Mouse (Mus musculus) embryo, embryonic 10 days (tissue): ENCODE data around the gene Tbca.

Source experiments
- DNase-seq: peaks from one replicate; pipeline ENCODE4 v3.0.0-alpha.2; 2015; ENCODE audit warnings: low spot score

Gene Tbca

DNA sequence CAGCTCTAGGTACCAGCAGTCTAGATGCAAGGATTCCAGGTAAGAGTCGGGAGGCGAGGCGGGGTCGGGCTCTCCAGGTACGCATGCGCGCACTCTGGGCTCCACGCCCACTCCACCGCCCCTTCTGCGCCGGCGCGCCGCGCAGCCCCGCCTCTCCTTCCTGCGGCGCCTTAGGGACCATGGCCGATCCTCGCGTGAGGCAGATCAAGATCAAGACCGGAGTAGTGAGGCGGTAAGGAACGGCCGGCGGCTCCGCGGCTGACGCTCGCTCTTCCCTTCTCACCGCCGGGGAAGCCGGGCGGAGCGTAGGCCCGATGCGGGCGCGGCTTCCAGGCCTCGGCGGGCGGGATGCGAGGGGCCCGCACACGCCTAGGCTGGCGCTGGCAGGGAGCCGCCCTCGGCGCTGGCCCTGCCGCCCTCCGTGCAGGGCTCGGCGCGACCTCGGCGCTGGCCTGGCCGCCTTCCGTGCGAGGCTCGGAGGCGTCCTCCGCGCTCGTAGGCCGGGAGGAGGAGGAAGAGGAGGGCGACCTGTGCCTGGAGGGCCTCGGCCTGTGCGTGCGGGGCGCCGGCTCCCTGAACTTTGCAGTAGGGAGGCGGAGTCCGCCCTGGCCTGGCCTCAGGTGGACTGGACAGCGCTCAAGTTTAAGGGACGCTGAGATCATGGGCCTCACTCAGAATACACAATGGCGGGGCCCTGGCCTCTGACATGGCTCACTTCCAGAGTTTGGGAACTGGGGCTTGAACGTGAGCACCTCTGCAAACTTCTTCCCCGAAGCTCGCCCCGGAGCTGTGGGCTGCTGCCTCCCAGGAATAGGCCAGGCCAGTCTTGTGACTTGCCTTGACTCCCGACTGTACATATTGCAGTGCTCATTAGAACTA lies at the start of gene Tbca:
Gene Tbca, plus strand, starts transcription at position 140 of the 879 bp plus-strand sequence.
- peak; percentile 95 for DNase-seq

GRCm38 (mm10) chr13:94745176-94745575 lies 43.5 kb upstream of the Tbca start:
- DNase-seq, result no peak

DNA sequence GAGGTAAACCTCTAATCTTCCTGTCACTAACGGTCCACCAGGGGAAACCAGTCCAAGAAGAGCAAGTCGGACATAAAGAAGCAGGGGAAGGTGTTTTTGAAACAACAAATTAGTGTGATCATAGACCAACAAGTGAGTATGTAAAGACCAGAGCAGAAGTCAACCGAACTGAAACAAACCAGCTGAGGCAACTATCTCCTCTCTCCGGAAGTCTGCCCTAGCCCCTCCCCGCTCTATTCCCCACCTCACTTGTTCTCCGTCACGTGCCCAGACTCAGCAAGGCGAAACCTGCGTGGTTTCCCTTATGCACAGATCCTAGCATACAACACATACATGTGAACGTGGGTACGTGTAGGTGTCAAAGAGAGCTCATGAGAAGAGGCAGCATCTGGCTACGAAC lies 22.9 kb upstream of the Tbca start:
- no peak for DNase-seq

GRCm38 (mm10) chr13:94768460-94769154 lies 20.1 kb upstream of the Tbca start:
- DNase-seq, result no peak

DNA sequence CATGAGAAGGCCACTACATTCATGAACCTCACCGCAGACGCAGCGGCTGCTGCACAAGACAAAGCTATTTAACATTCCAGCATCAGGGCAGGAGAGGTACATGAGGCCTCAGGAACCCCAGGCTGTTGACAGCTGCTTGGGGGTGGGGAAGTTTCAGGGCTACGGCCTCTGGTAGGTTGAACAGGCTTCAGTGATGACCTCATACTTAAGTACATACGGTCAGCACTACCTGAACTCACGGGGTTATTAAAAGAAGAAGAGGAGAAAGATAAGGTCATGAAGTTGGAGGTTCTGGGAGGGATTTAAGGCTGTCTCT lies 19.6 kb upstream of the Tbca start:
- no peak for DNase-seq

- no peak for DNase-seq
Measured at GRCm38 (mm10) chr13:94786866-94787265, 1.8 kb upstream of the Tbca start.

- no peak for DNase-seq
Measured at GRCm38 (mm10) chr13:94794689-94795088, 6.0 kb downstream of the Tbca start.

- no peak for DNase-seq
Measured at GRCm38 (mm10) chr13:94803480-94804057, 14.9 kb downstream of the Tbca start.

DNA sequence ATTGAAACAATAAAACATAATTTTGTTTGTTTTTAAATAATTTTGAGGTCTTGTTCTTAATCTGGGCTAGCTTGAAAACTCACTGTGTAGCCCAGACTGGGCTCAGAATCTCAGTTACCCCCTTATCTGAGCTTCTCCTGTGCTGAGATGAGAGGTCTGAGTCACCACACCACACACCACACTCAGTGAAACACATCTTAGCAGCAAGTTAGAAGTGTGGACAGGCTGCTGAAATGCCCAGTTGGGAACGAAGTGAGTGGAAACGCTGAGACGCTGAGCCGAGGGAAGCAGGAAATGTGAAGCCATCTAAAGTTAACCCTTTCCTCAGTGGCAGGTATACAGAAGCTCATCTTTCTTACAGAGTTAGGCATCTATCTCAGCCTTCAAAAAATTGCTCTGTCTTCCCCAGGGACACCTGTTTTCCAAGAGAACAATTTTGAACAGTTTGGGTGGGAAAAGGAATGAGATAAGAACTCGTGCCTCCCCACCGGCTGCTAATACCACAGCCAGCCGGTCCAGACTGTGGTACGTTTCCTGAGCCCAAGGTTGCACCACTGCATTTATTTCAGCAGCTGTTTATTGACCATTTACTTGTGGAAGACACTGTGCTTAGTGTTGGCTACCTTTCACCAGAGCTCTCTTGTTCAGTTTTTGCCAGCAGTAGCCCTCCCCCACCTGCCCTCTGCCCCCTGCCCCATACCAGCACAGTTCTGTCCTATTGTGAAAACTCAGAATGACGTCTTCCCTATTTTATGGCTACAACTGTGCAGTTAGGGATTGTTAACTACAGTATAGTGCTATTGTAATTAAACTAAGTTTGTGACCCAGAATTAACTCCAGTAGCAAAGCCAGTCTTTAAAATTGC lies 17.8 kb downstream of the Tbca start:
- peak; percentile 42 for DNase-seq

GRCm38 (mm10) chr13:94808596-94808995 lies 19.9 kb downstream of the Tbca start:
- DNase-seq, result no peak

DNA sequence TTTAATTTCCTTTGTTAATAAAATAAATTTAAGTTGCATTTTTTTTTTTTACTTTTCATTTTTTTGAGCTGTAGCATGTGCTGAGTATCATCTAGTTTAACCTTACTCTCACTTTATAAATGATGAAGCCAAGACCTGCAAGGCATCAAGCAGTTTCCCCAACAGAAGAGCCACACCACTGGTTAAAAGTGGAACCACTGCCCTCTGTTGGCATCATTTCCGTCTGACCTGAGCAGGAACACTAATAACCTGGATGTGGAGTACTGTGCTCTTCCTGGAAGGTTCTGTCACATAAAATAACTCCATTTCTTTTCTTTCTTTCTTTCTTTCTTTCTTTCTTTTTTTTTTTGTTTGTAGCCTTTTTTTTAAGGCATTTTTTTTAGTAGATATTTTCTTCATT lies 21.0 kb downstream of the Tbca start:
- no peak for DNase-seq

GRCm38 (mm10) chr13:94811451-94811850 lies 22.7 kb downstream of the Tbca start:
- no peak for DNase-seq

DNA sequence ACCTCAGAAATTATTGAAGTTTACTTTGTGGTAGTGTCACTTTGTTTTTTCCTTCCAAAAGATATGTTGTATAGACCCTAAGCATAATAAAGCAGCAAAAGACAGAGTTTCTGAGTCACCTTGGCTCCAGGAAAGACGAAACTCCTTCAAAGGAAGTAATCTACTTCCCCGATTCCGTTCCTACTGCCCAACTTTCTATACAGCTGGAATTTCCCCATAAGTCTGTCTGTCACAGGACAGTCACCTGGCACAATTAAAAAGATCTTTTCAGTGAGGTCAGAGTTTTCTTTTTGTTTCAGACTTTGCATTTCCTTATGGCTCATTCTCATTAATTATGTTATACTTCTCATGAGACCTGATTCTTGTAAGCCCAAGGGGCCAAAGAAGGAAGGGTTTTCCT lies 25.1 kb downstream of the Tbca start:
- no peak for DNase-seq

GRCm38 (mm10) chr13:94820516-94820915 lies 31.8 kb downstream of the Tbca start:
- DNase-seq, result no peak

DNA sequence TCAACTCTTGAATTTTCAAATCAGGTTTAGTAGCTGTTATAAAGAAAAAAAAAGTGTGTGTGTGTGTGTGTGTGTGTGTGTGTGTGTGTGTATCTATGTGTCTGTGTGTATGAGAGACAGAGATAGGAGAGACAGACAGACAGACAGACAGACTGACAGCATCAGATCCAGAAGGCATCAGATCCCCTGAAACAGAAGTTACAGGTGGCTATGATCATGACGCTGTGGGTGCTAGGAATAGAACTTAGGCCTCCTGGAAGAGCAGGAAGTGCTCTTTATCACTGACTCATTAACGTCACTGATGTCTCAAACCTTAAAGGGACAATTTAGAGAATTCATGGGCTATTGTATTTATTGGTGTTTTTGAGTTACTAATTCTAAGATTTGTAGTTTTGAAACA lies 32.2 kb downstream of the Tbca start:
- DNase-seq, result no peak

DNA sequence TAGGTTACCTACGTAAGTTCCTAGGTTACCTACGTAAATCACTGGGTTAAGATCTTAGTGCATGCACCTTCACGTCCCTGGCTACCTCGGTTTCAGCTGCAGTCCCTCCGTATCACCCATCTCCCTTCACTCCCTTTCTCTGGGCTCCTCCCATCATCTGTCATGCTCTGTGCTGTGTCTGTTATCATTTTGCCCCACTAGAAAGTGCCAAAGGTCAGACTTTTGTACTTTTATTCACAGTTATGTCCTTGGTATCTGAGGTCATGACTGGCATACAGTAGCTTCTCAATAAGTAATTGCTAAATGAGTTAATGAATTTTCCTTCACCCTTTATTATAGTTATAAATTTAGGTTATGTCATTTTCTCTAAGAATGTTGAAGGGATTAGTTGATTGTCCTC lies 37.7 kb downstream of the Tbca start:
- DNase-seq, result no peak

- DNase-seq, result no peak
Measured at GRCm38 (mm10) chr13:94826986-94827385, 38.3 kb downstream of the Tbca start.

GRCm38 (mm10) chr13:94827847-94828246 lies 39.1 kb downstream of the Tbca start:
- DNase-seq, result peak; percentile 20

- no peak for DNase-seq
Measured at GRCm38 (mm10) chr13:94838047-94838720, 49.5 kb downstream of the Tbca start.

GRCm38 (mm10) chr13:94838756-94839337 lies 50.1 kb downstream of the Tbca start:
- DNase-seq, result no peak

DNA sequence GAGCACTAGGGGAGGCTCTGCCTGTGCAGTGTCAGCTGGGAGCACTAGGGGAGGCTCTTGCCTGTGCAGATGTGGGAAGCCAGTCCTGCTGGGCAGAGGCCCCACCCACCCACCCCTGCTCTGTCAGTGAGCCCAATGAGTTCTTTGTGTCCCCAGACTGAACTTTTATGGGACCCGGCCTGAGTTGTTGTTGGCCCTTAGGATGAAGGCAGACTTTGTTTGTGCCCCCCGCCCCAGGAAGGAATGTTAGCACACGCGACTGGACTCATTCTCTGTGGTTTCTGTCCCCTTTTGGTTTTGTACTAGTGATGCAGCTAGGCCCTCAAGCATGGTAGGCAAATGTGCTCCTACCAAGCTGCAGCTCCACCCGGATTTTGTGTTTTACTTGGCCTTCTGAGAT lies 54.5 kb downstream of the Tbca start:
- no peak for DNase-seq
